ENCODE assay signal across 12 mouse cellular contexts in genomic region chr6:56076378-56076805, GRCm38 (mm10). TPM values are rescaled to one million over a fixed set of nuclear protein-coding genes. Genes with fewer than 3 reads are reported as not detected.
DNase-seq lines count a peak whose midpoint lies in the region; TF ChIP-seq lines count a peak whose summit lies in the region.
"Had no signal": no experiment of that assay in that cellular context is flagged by ENCODE, and none has a peak within 500 bp of the region (broad histone marks: within the 10 kb centered on the region; RNA-seq: fewer than 3 reads in every experiment).

No protein-coding gene starts in this region.

- DNase-seq in gastrocnemius, adult 8-10 months (ENCODE audit: low spot score in 2 of 2), result peak; percentile 22 to 24
- no peak for DNase-seq in gastrocnemius, postnatal 4 days (ENCODE audit: low spot score in 2 of 2)
- DNase-seq in brain, embryonic 14.5 days (ENCODE audit: low read depth), result peak; percentile 80
- DNase-seq in cerebellum, adult 8-10 months, result peak; percentile 35
- DNase-seq in mesoderm, embryonic 11.5 days (ENCODE audit: low read depth, low spot score), result peak; percentile 45
- no peak for DNase-seq in left cerebral cortex, adult 11 months (ENCODE audit: low spot score)
- no peak for DNase-seq in frontal cortex, postnatal 14 days (ENCODE audit: low spot score in 2 of 2)
- DNase-seq: kidney, postnatal 36 days; right cerebral cortex, postnatal 4 days had no signal

- TF ChIP-seq POLR2A in brain, embryonic 14.5 days (IDR thresholded peaks at IDR 0.05; ENCODE audit: borderline replicate concordance, extremely low read depth, insufficient read depth, insufficient read length, poor library complexity, severe bottlenecking), result no peak

- no peak for TF ChIP-seq CTCF in brain, embryonic 14.5 days (IDR thresholded peaks at IDR 0.05; ENCODE audit: borderline replicate concordance, extremely low read depth, insufficient read depth, insufficient read length)

RNA-seq across cellular contexts. Expression of gene Ppp1r17, which starts 59.1 kb away (rescaled TPM):
- total RNA-seq in gastrocnemius, adult 8-10 months (2022), result not detected
- total RNA-seq in gastrocnemius, postnatal 4 days (2021), result not detected
- polyA plus RNA-seq in brain, embryonic 14.5 days (2012; rRNA removed), result 2.7 and 3.1 TPM in 2 replicates
- total RNA-seq: common myeloid progenitor, adult 5-6 weeks had no signal
- polyA plus RNA-seq: inflammation-experienced regulatory T-cells, adult 6 months; lung, postnatal 0 days had no signal

Comparison
In these comparisons a context has a peak if more than half of its experiments do, and no peak if none do; other contexts are left out.
1. DNase-seq: peak in gastrocnemius, adult 8-10 months (2 of 2), brain, embryonic 14.5 days (single experiment), cerebellum, adult 8-10 months (single experiment) and mesoderm, embryonic 11.5 days (single experiment); none in gastrocnemius, postnatal 4 days (0 of 2), left cerebral cortex, adult 11 months (single experiment) and frontal cortex, postnatal 14 days (0 of 2).